Mouse (Mus musculus) testis, postnatal 14 days (tissue): ENCODE data around the gene Dpf1.

Experiments used
- DNase-seq: peaks from one replicate; pipeline ENCODE4 v3.0.0; 2021; ENCODE audit warnings: low spot score

Gene Dpf1

GRCm38 (mm10) chr7:29303738-29304462 is at the start of gene Dpf1:
Dpf1 (plus strand) TSS chr7:29303951.
- peak; percentile 88 for DNase-seq

- DNase-seq, result no peak
Observed at GRCm38 (mm10) chr7:29255875-29256274, 47.9 kb upstream of the Dpf1 start.

GRCm38 (mm10) chr7:29257368-29257767 is 46.4 kb upstream of the Dpf1 start:
- DNase-seq, result no peak

- DNase-seq, result no peak
Observed at GRCm38 (mm10) chr7:29259781-29260730, 43.7 kb upstream of the Dpf1 start.

GRCm38 (mm10) chr7:29262151-29262550 is 41.6 kb upstream of the Dpf1 start:
- no peak for DNase-seq

- DNase-seq, result no peak
Observed at GRCm38 (mm10) chr7:29263831-29264230, 39.9 kb upstream of the Dpf1 start.

- DNase-seq, result no peak
Observed at GRCm38 (mm10) chr7:29265636-29266035, 38.1 kb upstream of the Dpf1 start.

- DNase-seq, result no peak
Observed at GRCm38 (mm10) chr7:29266931-29267330, 36.8 kb upstream of the Dpf1 start.

- DNase-seq, result no peak
Observed at GRCm38 (mm10) chr7:29270445-29270844, 33.3 kb upstream of the Dpf1 start.

GRCm38 (mm10) chr7:29271687-29272465 is 31.9 kb upstream of the Dpf1 start:
- no peak for DNase-seq

- no peak for DNase-seq
Observed at GRCm38 (mm10) chr7:29276715-29277114, 27.0 kb upstream of the Dpf1 start.

GRCm38 (mm10) chr7:29277510-29277909 is 26.2 kb upstream of the Dpf1 start:
- no peak for DNase-seq

GRCm38 (mm10) chr7:29279261-29279660 is 24.5 kb upstream of the Dpf1 start:
- DNase-seq, result no peak

GRCm38 (mm10) chr7:29279924-29280323 is 23.8 kb upstream of the Dpf1 start:
- no peak for DNase-seq

GRCm38 (mm10) chr7:29280801-29281200 is 22.9 kb upstream of the Dpf1 start:
- DNase-seq, result no peak

- DNase-seq, result peak; percentile 89
Observed at GRCm38 (mm10) chr7:29281201-29282073, 22.3 kb upstream of the Dpf1 start, which contains the start of gene Spint2. Spint2 (minus strand) TSS chr7:29281912.

GRCm38 (mm10) chr7:29282074-29282554 is 21.6 kb upstream of the Dpf1 start:
- no peak for DNase-seq

GRCm38 (mm10) chr7:29283876-29284275 is 19.9 kb upstream of the Dpf1 start:
- DNase-seq, result no peak

GRCm38 (mm10) chr7:29284523-29284922 is 19.2 kb upstream of the Dpf1 start:
- no peak for DNase-seq

GRCm38 (mm10) chr7:29287481-29287880 is 16.3 kb upstream of the Dpf1 start:
- no peak for DNase-seq

- no peak for DNase-seq
Observed at GRCm38 (mm10) chr7:29288079-29288478, 15.7 kb upstream of the Dpf1 start.
